Mouse (Mus musculus) cortical plate, adult 2 months (tissue): Measurements from ENCODE around the gene Mtfr1l. TPM values are rescaled to one million over a fixed set of nuclear protein-coding genes. Genes with fewer than 3 reads are reported as not detected.
"Not testable (repeated sequence)": the region's sequence is repeated elsewhere in the genome, so short reads cannot be mapped to it uniquely, and the experiment has no call there.

ENCODE experiments used
- H3K27ac ChIP-seq: fragments of 200-500 bp; 2 replicates; pipeline ENCODE4 v1.5.1; 2012; ENCODE audit warnings: low read length, control low read depth, inconsistent platforms; ENCODE audit not compliant: insufficient read depth
- H3K4me1 ChIP-seq: fragments of 200-500 bp; 2 replicates; pipeline ENCODE4 v1.6.1; 2011; ENCODE audit warnings: low read length; ENCODE audit not compliant: control insufficient read depth, insufficient read depth
- H3K4me3 ChIP-seq: fragments of 200-500 bp; 2 replicates; pipeline ENCODE4 v1.5.1; 2011; ENCODE audit warnings: mild to moderate bottlenecking, low read length, control low read depth; ENCODE audit not compliant: insufficient read depth
- CTCF ChIP-seq: fragments of 200-500 bp; IDR thresholded peaks from 2 replicates; pipeline ENCODE4 v1.5.1; 2011; ENCODE audit warnings: mild to moderate bottlenecking, control low read depth, low read length; ENCODE audit not compliant: insufficient read depth; ENCODE audit errors: extremely low read depth
- POLR2A ChIP-seq: fragments of 200-500 bp; IDR thresholded peaks from 2 replicates; pipeline ENCODE4 v1.6.1; 2011; ENCODE audit warnings: mild to moderate bottlenecking, low read length, control low read depth; ENCODE audit not compliant: insufficient read depth; ENCODE audit errors: extremely low read depth
- polyA plus RNA-seq: library from polyadenylated mRNA; depleted of rRNA; stranded (reverse); fragments of >200 nt; gene quantifications from 2 replicates; pipeline ENCODE4 v1.2.3, GENCODE M21; 2012

The Mtfr1l gene
- polyA plus RNA-seq, 1 experiment: 118 TPM

DNA sequence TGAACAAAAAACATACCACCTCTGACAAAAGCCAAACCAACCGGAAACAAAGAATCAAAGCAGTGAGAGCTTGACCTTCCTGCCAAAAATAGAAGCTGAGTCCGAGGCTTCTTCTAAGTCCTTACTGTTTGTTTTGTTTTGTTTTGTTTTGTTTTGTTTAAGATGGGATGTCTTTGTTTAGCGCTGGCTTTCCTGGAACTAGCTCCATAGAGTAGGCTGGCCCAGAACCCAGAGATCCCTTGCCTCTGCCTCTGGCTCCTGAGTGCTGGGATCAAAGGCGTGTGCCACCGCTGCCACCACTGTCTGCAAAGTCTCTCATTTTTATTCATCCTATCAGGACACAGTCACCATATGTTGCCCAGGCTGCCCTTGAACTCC is 39.7 kb downstream of the Mtfr1l start:
- TF ChIP-seq CTCF (no peak), POLR2A (no peak)
- peaks cover 8% of the 10 kb centered on the region; the same call in 1 of the 2 replicates for H3K4me1 ChIP-seq
- no peak overlapping the region for H3K4me3 ChIP-seq
- H3K27ac ChIP-seq: peak overlapping the region; percentile 91

GRCm38 (mm10) chr4:134494780-134495545 is 40.2 kb downstream of the Mtfr1l start:
- H3K27ac ChIP-seq: peak overlapping the region; percentile 56; the same call in 1 of the 2 replicates
- H3K4me1 ChIP-seq: peaks cover 8% of the 10 kb centered on the region; the same call in 1 of the 2 replicates
- H3K4me3 ChIP-seq: no peak overlapping the region
- no peak for TF ChIP-seq POLR2A
- TF ChIP-seq CTCF: no peak

DNA sequence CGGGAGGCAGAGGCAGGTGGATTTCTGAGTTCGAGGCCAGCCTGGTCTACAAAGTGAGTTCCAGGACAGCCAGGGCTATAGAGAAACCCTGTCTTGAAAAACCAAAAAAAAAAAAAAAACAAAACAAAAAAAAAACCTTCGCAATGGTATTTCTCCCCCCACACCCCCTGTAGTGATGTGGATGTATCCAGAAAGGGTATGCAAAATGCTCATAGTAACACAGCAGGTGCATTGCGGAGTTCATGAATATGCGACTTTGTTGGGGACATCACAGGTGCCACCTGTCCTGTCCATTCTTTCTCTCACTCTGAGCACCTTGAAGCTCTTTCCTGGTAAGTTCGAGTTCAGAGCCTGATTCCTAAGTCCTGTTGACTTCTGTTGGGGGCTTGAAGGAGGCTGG is 41.0 kb downstream of the Mtfr1l start:
- H3K4me3 ChIP-seq, H3K4me1 ChIP-seq, H3K27ac ChIP-seq: not testable (repeated sequence)

DNA sequence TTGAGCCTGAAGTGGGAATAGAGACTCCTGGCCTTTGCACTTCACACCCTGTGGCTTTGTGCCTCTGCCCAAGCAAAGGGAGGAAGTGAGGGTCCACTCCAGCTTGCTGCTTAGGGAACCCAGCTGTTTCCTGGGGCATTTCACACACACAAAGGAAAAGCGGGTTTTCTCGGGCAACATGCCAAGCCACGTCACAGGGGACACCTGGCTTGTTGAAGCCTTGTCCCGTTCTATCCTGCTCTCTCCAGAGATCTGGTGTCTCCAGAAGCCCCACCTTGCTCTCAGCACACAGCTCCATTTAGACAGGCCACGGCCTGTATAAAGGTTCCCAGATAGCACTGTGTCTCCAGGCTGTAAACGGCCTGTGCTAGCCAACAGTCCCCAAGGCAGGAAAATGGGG is 43.5 kb downstream of the Mtfr1l start:
- H3K4me1 ChIP-seq: peaks cover 8% of the 10 kb centered on the region; the same call in 1 of the 2 replicates
- no peak overlapping the region for H3K4me3 ChIP-seq
- no peak for TF ChIP-seq CTCF
- TF ChIP-seq POLR2A: no peak
- no peak overlapping the region for H3K27ac ChIP-seq

DNA sequence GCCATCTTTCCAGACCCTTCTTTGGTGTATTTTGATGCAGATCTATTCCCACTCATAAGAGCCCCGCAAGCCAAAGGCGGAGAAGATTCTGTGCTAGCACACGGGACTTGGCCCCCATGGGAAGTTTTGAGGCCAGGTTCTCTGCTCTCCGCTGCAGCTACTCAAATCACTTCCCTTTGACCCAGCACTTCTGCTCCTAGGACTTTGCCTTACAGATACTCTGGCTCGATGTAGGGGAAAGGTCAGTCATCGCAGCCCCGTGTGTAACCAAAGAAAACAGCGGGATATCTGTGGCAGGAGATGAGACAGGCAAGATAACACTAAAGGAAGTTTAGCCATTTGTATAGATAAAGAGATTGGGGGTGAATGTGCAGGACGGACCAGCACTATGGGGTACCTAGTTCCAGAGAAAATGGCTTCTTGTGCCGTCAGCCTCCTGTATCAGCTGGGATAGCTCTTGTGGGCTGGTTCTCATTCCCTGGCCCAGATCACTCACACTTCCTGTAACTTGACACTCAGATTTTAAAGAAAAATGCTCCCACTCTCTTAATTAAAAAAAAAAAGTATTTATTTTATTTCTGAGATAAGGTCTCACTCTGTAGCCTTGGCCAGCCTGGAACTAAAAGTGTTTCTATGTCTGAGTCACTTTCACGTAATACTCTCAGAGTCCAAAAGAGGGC is 45.1 kb downstream of the Mtfr1l start:
- TF ChIP-seq POLR2A (no peak), CTCF (no peak)
- H3K4me1 ChIP-seq: 0 out of 2 replicates have a peak, but pooled peaks cover 2% of the 10 kb centered on the region

GRCm38 (mm10) chr4:134488211-134488610 is 47.0 kb downstream of the Mtfr1l start:
- Histone ChIP-seq H3K4me3 (no peak overlapping the region), H3K4me1 (0 out of 2 replicates have a peak, but pooled peaks cover 4% of the 10 kb centered on the region), H3K27ac (no peak overlapping the region)
- TF ChIP-seq CTCF: no peak
- TF ChIP-seq POLR2A: no peak

More for the DNA sequence above, 45.1 kb downstream of the Mtfr1l start:
- Histone ChIP-seq H3K4me3 (no peak overlapping the region), H3K27ac (no peak overlapping the region)

DNA sequence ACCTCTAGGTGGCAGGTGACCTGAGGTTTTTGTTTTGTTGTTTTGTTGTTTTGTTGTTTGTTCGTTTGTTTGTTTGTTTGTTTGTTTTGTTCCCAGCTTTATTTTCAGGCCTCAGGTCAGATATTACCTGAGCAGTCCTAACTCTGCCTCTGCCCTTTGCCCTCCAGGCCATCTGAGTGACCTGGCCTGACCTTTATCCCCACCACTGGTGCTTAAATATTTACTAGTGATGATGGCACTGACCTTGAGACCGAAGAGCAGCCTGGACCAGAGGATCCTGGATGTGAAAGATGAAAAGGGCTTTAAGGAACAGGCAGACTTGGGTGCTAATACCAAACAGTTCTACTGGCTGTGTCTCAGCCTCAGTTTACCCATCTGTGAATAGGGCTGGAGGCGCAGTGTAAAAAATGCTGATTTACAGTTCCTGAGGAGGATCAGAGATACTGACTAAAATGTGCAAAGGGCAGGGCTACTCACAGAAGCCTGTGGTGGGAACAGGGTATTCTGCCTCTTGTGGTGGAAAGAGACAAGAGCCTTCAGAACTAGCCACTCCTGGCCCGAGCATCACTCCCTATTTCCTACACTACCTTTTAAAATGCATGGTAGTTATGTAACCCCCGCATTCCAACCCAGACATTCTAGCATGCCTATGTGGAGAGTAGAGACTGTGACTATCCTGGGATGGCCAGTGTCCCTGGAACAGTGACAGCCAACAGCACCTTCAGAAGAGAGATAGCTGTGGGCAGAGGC is 49.9 kb downstream of the Mtfr1l start:
- Histone ChIP-seq H3K4me1 (peaks cover 6% of the 10 kb centered on the region; the same call in 1 of the 2 replicates), H3K27ac (no peak overlapping the region), H3K4me3 (no peak overlapping the region)
- TF ChIP-seq CTCF: 0 out of 2 replicates have a peak, but pooled peaks have one; percentile 17
- no peak for TF ChIP-seq POLR2A

DNA sequence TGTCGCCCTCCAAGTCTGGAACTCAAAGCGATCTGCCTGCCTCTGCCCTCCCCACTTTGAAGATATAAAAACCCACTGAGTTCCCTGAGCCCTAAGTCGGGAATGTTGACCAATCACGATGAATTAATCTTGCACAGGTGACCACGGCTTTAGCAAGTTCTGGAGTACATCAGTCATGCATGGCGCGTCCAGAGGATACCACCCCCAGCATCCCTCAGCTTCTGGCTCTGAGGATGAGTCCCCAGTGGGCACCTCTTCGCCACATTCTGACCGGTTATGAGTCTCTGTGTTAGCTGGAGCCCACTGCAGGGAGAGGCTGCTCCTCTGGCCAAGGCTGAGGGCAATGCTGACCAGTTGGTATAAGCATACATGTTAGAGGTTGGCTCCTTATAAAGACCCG is 51.0 kb downstream of the Mtfr1l start:
- Histone ChIP-seq H3K4me3 (no peak overlapping the region), H3K27ac (peak overlapping the region; percentile 25; the same call in 1 of the 2 replicates), H3K4me1 (peaks cover 6% of the 10 kb centered on the region; the same call in 1 of the 2 replicates)
- TF ChIP-seq CTCF: no peak
- no peak for TF ChIP-seq POLR2A

- peak; percentile 67; the same call in 1 of the 2 replicates for TF ChIP-seq POLR2A
- no peak for TF ChIP-seq CTCF
- Histone ChIP-seq H3K4me1 (peaks cover 6% of the 10 kb centered on the region; the same call in 1 of the 2 replicates), H3K4me3 (no peak overlapping the region), H3K27ac (peak overlapping the region; percentile 25)
These were observed 51.5 kb downstream of the Mtfr1l start for GRCm38 (mm10) chr4:134483696-134484095.

- 0 out of 2 replicates have a peak overlapping the region, but pooled peaks have one; percentile 10 for H3K27ac ChIP-seq
- peaks cover 6% of the 10 kb centered on the region; the same call in 1 of the 2 replicates for H3K4me1 ChIP-seq
- TF ChIP-seq POLR2A: no peak
- no peak for TF ChIP-seq CTCF
- no peak overlapping the region for H3K4me3 ChIP-seq
These were observed 52.0 kb downstream of the Mtfr1l start for GRCm38 (mm10) chr4:134483078-134483688.
